Mouse (Mus musculus) megakaryocyte, adult 5-6 weeks (primary cell): ENCODE measurements around the gene Vmn1r30. TPM values are rescaled to one million over a fixed set of nuclear protein-coding genes. Genes with fewer than 3 reads are reported as not detected.

ENCODE experiments used
- ATAC-seq: 2 replicates; pipeline ENCODE4 v1.8.0; 2016; ENCODE audit warnings: mild to moderate bottlenecking, inconsistent platforms; ENCODE audit not compliant: poor library complexity, severe bottlenecking
- total RNA-seq, 2 experiments: library from RNA; stranded (forward) in 1 of 2; stranded (reverse) in 1 of 2; fragments of 153-499, 151-499 nt in 1 of 2; fragments of 221-1000, 200-1000 nt in 1 of 2; gene quantifications; 2 replicates each; pipeline versions ENCODE4 v1.2.3 to v1.2.4; 2015 to 2017

The Vmn1r30 gene
- total RNA-seq (2015) (not detected in 2 replicates), total RNA-seq (2017) (not detected in 2 replicates)

GRCm38 (mm10) chr6:58443285-58443684, at the start of gene Vmn1r30:
Vmn1r30 (minus strand) TSS chr6:58443385.
- ATAC-seq: no peak

GRCm38 (mm10) chr6:58475230-58475629, 32.0 kb upstream of the Vmn1r30 start, which contains the start of gene Vmn1r31:
Vmn1r31 (minus strand) TSS chr6:58475330.
- ATAC-seq: no peak

Other genes with a start within 250 kb of the Vmn1r30 start
- not detected in 2 replicates for gene Vmn1r27, start 224.6 kb downstream of the Vmn1r30 start, total RNA-seq (2015)
- not detected in 2 replicates for gene Vmn1r27, start 224.6 kb downstream of the Vmn1r30 start, total RNA-seq (2017)
- not detected in 2 replicates for gene Vmn1r28, start 181.3 kb downstream of the Vmn1r30 start, total RNA-seq (2015)
- gene Vmn1r28, start 181.3 kb downstream of the Vmn1r30 start, total RNA-seq (2017): not detected in 2 replicates
- gene Vmn1r29, start 141.8 kb downstream of the Vmn1r30 start, total RNA-seq (2015): not detected in 2 replicates
- not detected in 2 replicates for gene Vmn1r29, start 141.8 kb downstream of the Vmn1r30 start, total RNA-seq (2017)
- gene Vmn1r31, start 31.9 kb upstream of the Vmn1r30 start, total RNA-seq (2015): not detected in 2 replicates
- gene Vmn1r31, start 31.9 kb upstream of the Vmn1r30 start, total RNA-seq (2017): not detected in 2 replicates
- 6.6 and 9.5 TPM in 2 replicates for gene Abcg2, start 141.1 kb upstream of the Vmn1r30 start, total RNA-seq (2015)
- 8.3 and 29.1 TPM in 2 replicates for gene Abcg2, start 141.1 kb upstream of the Vmn1r30 start, total RNA-seq (2017)